Mouse (Mus musculus): ENCODE measurements around the gene Tmem82. TPM values are rescaled to one million over a fixed set of nuclear protein-coding genes. Genes with fewer than 3 reads are reported as not detected.

The Tmem82 gene
- polyA plus RNA-seq, 1 experiment from 2014 or later = 5.4 TPM

GRCm38 (mm10) chr4:141643118-141643855 lies 24.9 kb upstream of the Tmem82 start:
- no peak overlapping the region; the same call in 1 of the 2 replicates for H3K4me2 ChIP-seq (replicated peaks; ENCODE audit: low read depth, low read length)
- H3K27me3 ChIP-seq (ENCODE audit: insufficient read depth, low read length) = no peaks in the 10 kb centered on the region
- peak overlapping the region; percentile 54 for H3K9ac ChIP-seq (replicated peaks; ENCODE audit: low read length)
- peak; percentile 55 for ATAC-seq (ENCODE audit: low FRiP score, low TSS enrichment)
- 17% methylated on average over 7 of the region's 7 CpGs for WGBS
- peaks cover 21% of the 10 kb centered on the region for H3K36me3 ChIP-seq (ENCODE audit: insufficient read depth, low read length)
- peaks cover 17% of the 10 kb centered on the region for H3K4me1 ChIP-seq (ENCODE audit: insufficient read depth, low read length)
- no peak overlapping the region for H3K4me3 ChIP-seq (ENCODE audit: low read length)
- no peaks in the 10 kb centered on the region for H3K9me3 ChIP-seq (ENCODE audit: low read length)
- H3K27ac ChIP-seq (ENCODE audit: low read length) = peak overlapping the region; percentile 75

- H3K4me2 ChIP-seq (replicated peaks; ENCODE audit: low read depth, low read length) = no peak overlapping the region
- WGBS = 82% methylated on average over 25 of the region's 25 CpGs
- H3K9me3 ChIP-seq (ENCODE audit: low read length) = no peaks in the 10 kb centered on the region
- no peaks in the 10 kb centered on the region for H3K27me3 ChIP-seq (ENCODE audit: insufficient read depth, low read length)
- no peak overlapping the region for H3K4me3 ChIP-seq (ENCODE audit: low read length)
- H3K27ac ChIP-seq (ENCODE audit: low read length) = 0 out of 2 replicates have a peak overlapping the region, but pooled peaks have one; percentile 7
- peaks cover 26% of the 10 kb centered on the region for H3K36me3 ChIP-seq (ENCODE audit: insufficient read depth, low read length)
- ATAC-seq (ENCODE audit: low FRiP score, low TSS enrichment) = no peak
- peaks cover 17% of the 10 kb centered on the region for H3K4me1 ChIP-seq (ENCODE audit: insufficient read depth, low read length)
- no peak overlapping the region for H3K9ac ChIP-seq (replicated peaks; ENCODE audit: low read length)
Measured at GRCm38 (mm10) chr4:141641961-141642811, 23.8 kb upstream of the Tmem82 start.

GRCm38 (mm10) chr4:141641353-141641771 lies 22.9 kb upstream of the Tmem82 start:
- 85% methylated on average over 7 of the region's 7 CpGs for WGBS
- H3K9ac ChIP-seq (replicated peaks; ENCODE audit: low read length) = no peak overlapping the region
- peaks cover 17% of the 10 kb centered on the region for H3K4me1 ChIP-seq (ENCODE audit: insufficient read depth, low read length)
- H3K4me2 ChIP-seq (replicated peaks; ENCODE audit: low read depth, low read length) = no peak overlapping the region
- H3K9me3 ChIP-seq (ENCODE audit: low read length) = no peaks in the 10 kb centered on the region
- H3K27ac ChIP-seq (ENCODE audit: low read length) = 0 out of 2 replicates have a peak overlapping the region, but pooled peaks have one; percentile 7
- no peak for ATAC-seq (ENCODE audit: low FRiP score, low TSS enrichment)
- H3K36me3 ChIP-seq (ENCODE audit: insufficient read depth, low read length) = peaks cover 34% of the 10 kb centered on the region
- H3K4me3 ChIP-seq (ENCODE audit: low read length) = no peak overlapping the region
- no peaks in the 10 kb centered on the region for H3K27me3 ChIP-seq (ENCODE audit: insufficient read depth, low read length)

GRCm38 (mm10) chr4:141639474-141639873 lies 21.0 kb upstream of the Tmem82 start:
- no peak for ATAC-seq (ENCODE audit: low FRiP score, low TSS enrichment)
- H3K36me3 ChIP-seq (ENCODE audit: insufficient read depth, low read length) = peaks cover 34% of the 10 kb centered on the region

GRCm38 (mm10) chr4:141636693-141637092 lies 18.3 kb upstream of the Tmem82 start:
- Histone ChIP-seq H3K9ac (replicated peaks; ENCODE audit: low read length) (no peak overlapping the region), H3K36me3 (ENCODE audit: insufficient read depth, low read length) (peaks cover 49% of the 10 kb centered on the region), H3K4me1 (ENCODE audit: insufficient read depth, low read length) (no peaks in the 10 kb centered on the region), H3K27me3 (ENCODE audit: insufficient read depth, low read length) (no peaks in the 10 kb centered on the region), H3K4me2 (replicated peaks; ENCODE audit: low read depth, low read length) (no peak overlapping the region), H3K4me3 (ENCODE audit: low read length) (no peak overlapping the region), H3K9me3 (ENCODE audit: low read length) (no peaks in the 10 kb centered on the region), H3K27ac (ENCODE audit: low read length) (no peak overlapping the region)
- no peak for ATAC-seq (ENCODE audit: low FRiP score, low TSS enrichment)
- 90% methylated on average over 5 of the region's 5 CpGs for WGBS

More at GRCm38 (mm10) chr4:141639474-141639873, 21.0 kb upstream of the Tmem82 start:
- WGBS = 63% methylated on average over 11 of the region's 11 CpGs
- no peak overlapping the region for H3K4me3 ChIP-seq (ENCODE audit: low read length)
- H3K4me1 ChIP-seq (ENCODE audit: insufficient read depth, low read length) = peaks cover 17% of the 10 kb centered on the region
- no peak overlapping the region for H3K9ac ChIP-seq (replicated peaks; ENCODE audit: low read length)
- H3K9me3 ChIP-seq (ENCODE audit: low read length) = no peaks in the 10 kb centered on the region
- no peaks in the 10 kb centered on the region for H3K27me3 ChIP-seq (ENCODE audit: insufficient read depth, low read length)
- H3K4me2 ChIP-seq (replicated peaks; ENCODE audit: low read depth, low read length) = no peak overlapping the region
- no peak overlapping the region for H3K27ac ChIP-seq (ENCODE audit: low read length)

GRCm38 (mm10) chr4:141635991-141636390 lies 17.6 kb upstream of the Tmem82 start:
- Histone ChIP-seq H3K9ac (replicated peaks; ENCODE audit: low read length) (no peak overlapping the region), H3K9me3 (ENCODE audit: low read length) (no peaks in the 10 kb centered on the region), H3K27ac (ENCODE audit: low read length) (no peak overlapping the region), H3K36me3 (ENCODE audit: insufficient read depth, low read length) (peaks cover 49% of the 10 kb centered on the region), H3K27me3 (ENCODE audit: insufficient read depth, low read length) (no peaks in the 10 kb centered on the region), H3K4me2 (replicated peaks; ENCODE audit: low read depth, low read length) (no peak overlapping the region), H3K4me3 (ENCODE audit: low read length) (no peak overlapping the region), H3K4me1 (ENCODE audit: insufficient read depth, low read length) (no peaks in the 10 kb centered on the region)
- no peak for ATAC-seq (ENCODE audit: low FRiP score, low TSS enrichment)
- 78% methylated on average over 9 of the region's 9 CpGs for WGBS

GRCm38 (mm10) chr4:141632111-141632873 lies 13.9 kb upstream of the Tmem82 start:
- WGBS = 87% methylated on average over 21 of the region's 21 CpGs
- Histone ChIP-seq H3K9me3 (ENCODE audit: low read length) (no peaks in the 10 kb centered on the region), H3K9ac (replicated peaks; ENCODE audit: low read length) (no peak overlapping the region), H3K27ac (ENCODE audit: low read length) (no peak overlapping the region), H3K4me3 (ENCODE audit: low read length) (no peak overlapping the region), H3K27me3 (ENCODE audit: insufficient read depth, low read length) (no peaks in the 10 kb centered on the region), H3K4me1 (ENCODE audit: insufficient read depth, low read length) (no peaks in the 10 kb centered on the region), H3K36me3 (ENCODE audit: insufficient read depth, low read length) (peaks cover 75% of the 10 kb centered on the region), H3K4me2 (replicated peaks; ENCODE audit: low read depth, low read length) (no peak overlapping the region)
- no peak for ATAC-seq (ENCODE audit: low FRiP score, low TSS enrichment)

GRCm38 (mm10) chr4:141631250-141631649 lies 12.8 kb upstream of the Tmem82 start:
- WGBS = 94% methylated on average over 20 of the region's 20 CpGs
- H3K27ac ChIP-seq (ENCODE audit: low read length) = no peak overlapping the region

GRCm38 (mm10) chr4:141630021-141630420 lies 11.6 kb upstream of the Tmem82 start:
- no peak for ATAC-seq (ENCODE audit: low FRiP score, low TSS enrichment)
- no peaks in the 10 kb centered on the region for H3K9me3 ChIP-seq (ENCODE audit: low read length)
- peaks cover 75% of the 10 kb centered on the region for H3K36me3 ChIP-seq (ENCODE audit: insufficient read depth, low read length)
- no peak overlapping the region for H3K4me3 ChIP-seq (ENCODE audit: low read length)
- H3K4me1 ChIP-seq (ENCODE audit: insufficient read depth, low read length) = no peaks in the 10 kb centered on the region
- no peaks in the 10 kb centered on the region for H3K27me3 ChIP-seq (ENCODE audit: insufficient read depth, low read length)
- no peak overlapping the region for H3K9ac ChIP-seq (replicated peaks; ENCODE audit: low read length)
- H3K27ac ChIP-seq (ENCODE audit: low read length) = no peak overlapping the region
- 90% methylated on average over 11 of the region's 11 CpGs for WGBS
- no peak overlapping the region for H3K4me2 ChIP-seq (replicated peaks; ENCODE audit: low read depth, low read length)

More at GRCm38 (mm10) chr4:141631250-141631649, 12.8 kb upstream of the Tmem82 start:
- no peak for ATAC-seq (ENCODE audit: low FRiP score, low TSS enrichment)
- Histone ChIP-seq H3K9me3 (ENCODE audit: low read length) (no peaks in the 10 kb centered on the region), H3K4me1 (ENCODE audit: insufficient read depth, low read length) (no peaks in the 10 kb centered on the region), H3K4me2 (replicated peaks; ENCODE audit: low read depth, low read length) (no peak overlapping the region), H3K4me3 (ENCODE audit: low read length) (no peak overlapping the region), H3K9ac (replicated peaks; ENCODE audit: low read length) (no peak overlapping the region), H3K36me3 (ENCODE audit: insufficient read depth, low read length) (peaks cover 73% of the 10 kb centered on the region), H3K27me3 (ENCODE audit: insufficient read depth, low read length) (no peaks in the 10 kb centered on the region)

Measured in kidney, embryonic 16.5 days (tissue).